Mouse (Mus musculus) stomach, postnatal 0 days (tissue): Measurements from ENCODE around the gene Vmn2r120.
"Not testable (repeated sequence)": the region's sequence is repeated elsewhere in the genome, so short reads cannot be mapped to it uniquely, and the experiment has no call there.

Experiments used
- CTCF ChIP-seq: IDR thresholded peaks from 2 replicates; pipeline ENCODE4 v1.5.1; 2016; ENCODE audit warnings: antibody characterized with exemption, low read depth, mild to moderate bottlenecking, moderate library complexity
- EP300 ChIP-seq: optimal IDR thresholded peaks from 2 replicates; pipeline ENCODE3; 2016; ENCODE audit warnings: antibody characterized with exemption

DNA sequence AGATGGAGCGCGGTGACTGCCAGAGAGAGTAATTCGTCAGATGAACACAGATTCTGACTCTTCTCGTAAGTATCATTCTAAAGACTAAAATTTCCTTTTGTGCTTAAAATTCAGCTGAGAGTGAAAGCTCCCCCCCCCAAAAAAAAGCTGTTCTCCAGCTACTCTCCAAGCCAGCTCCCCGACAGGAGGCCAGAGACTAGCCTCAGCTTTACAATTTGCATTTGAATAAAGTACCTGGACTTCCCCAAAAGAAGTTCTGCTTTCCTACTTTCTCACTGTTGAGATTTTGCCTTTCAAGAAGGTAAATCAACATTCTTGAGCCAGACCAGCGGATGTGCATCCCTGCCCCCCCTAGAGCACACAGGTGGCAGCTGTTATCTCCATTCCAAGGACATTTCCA lies 42.0 kb upstream of the Vmn2r120 start:
- TF ChIP-seq CTCF, EP300: not testable (repeated sequence)
